Mouse (Mus musculus): ENCODE results near the gene Ptafr.
"Not testable (repeated sequence)": the region's sequence is repeated elsewhere in the genome, so short reads cannot be mapped to it uniquely, and the experiment has no call there.

DNA sequence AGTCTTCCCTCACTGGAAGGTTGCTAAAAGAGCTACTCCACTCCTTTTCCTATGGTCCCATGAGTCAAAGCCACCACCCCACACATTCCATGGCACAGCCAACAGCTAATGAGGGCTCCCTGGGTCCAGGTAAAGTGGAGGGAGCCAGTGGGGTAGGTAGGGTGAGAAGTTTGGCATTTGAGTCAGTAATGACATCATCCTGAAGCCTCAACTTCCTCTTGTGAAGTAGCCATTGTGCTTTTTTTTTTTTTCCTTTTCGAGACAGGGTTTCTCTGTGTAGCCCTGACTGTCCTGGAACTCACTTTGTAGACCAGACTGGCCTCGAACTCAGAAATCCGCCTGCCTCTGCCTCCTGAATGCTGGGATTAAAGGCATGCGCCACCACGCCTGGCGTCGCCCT lies 8.3 kb upstream of the Ptafr start:
- TF ChIP-seq POLR2A (IDR thresholded peaks at IDR 0.05; ENCODE audit: low read depth, low read length); CTCF (IDR thresholded peaks at IDR 0.05; ENCODE audit: extremely low read depth, insufficient read depth, insufficient read length, insufficient replicate concordance): not testable (repeated sequence)
